Mouse (Mus musculus): ENCODE results near the gene Ube2v1.

GRCm38 (mm10) chr2:167642164-167642563 is 10.3 kb upstream of the Ube2v1 start:
- TF ChIP-seq CTCF (conservative IDR thresholded peaks at IDR 0.05; ENCODE audit: insufficient read depth, insufficient read length, low read depth, low read length) = no peak
- no peak for TF ChIP-seq POLR2A (IDR thresholded peaks at IDR 0.05; ENCODE audit: low read depth, low read length)

All from kidney, adult 2 months (tissue).